Mouse (Mus musculus) liver, postnatal 0 days (tissue): ENCODE measurements around the gene Dennd1c.

Source experiments
- CTCF ChIP-seq: sonication (generic); IDR thresholded peaks from 2 replicates; pipeline ENCODE4 v1.5.1; 2016; ENCODE audit warnings: antibody characterized with exemption, low read depth
- EP300 ChIP-seq: IDR thresholded peaks from 2 replicates; pipeline ENCODE4 v1.6.1; 2016; ENCODE audit warnings: antibody characterized with exemption, low read depth, mild to moderate bottlenecking

- TF ChIP-seq CTCF (no peak), EP300 (no peak)
These were observed 15.8 kb downstream of the Dennd1c start for GRCm38 (mm10) chr17:57062548-57062947.
